Mouse (Mus musculus) forebrain, embryonic 15.5 days (tissue): ENCODE results near the gene Arid3a. TPM values are rescaled to one million over a fixed set of nuclear protein-coding genes. Genes with fewer than 3 reads are reported as not detected.

Source experiments
- ATAC-seq: fragments of 200-750 bp; cut with Nextera tagmentation; replicated peaks from 2 replicates; pipeline ENCODE4 v1.8.0; 2017; ENCODE audit warnings: mild to moderate bottlenecking, moderate TSS enrichment, moderate library complexity
- H3K27ac ChIP-seq: fragments of 300-500 bp; sonication (generic); replicated peaks from 2 replicates; pipeline ENCODE4 v1.5.1; 2015; ENCODE audit warnings: mild to moderate bottlenecking, inconsistent platforms
- H3K27me3 ChIP-seq: fragments of 300-500 bp; sonication (generic); 2 replicates; pipeline ENCODE4 v1.6.1; 2015; ENCODE audit warnings: inconsistent platforms
- H3K36me3 ChIP-seq: fragments of 300-500 bp; sonication (generic); 2 replicates; pipeline ENCODE4 v1.6.1; 2015; ENCODE audit warnings: mild to moderate bottlenecking, inconsistent platforms
- H3K4me1 ChIP-seq: fragments of 300-500 bp; sonication (generic); 2 replicates; pipeline ENCODE4 v1.6.1; 2015; ENCODE audit warnings: inconsistent platforms
- H3K4me2 ChIP-seq: fragments of 300-500 bp; sonication (generic); replicated peaks from 2 replicates; pipeline ENCODE4 v1.6.1; 2015; ENCODE audit warnings: mild to moderate bottlenecking, inconsistent platforms
- H3K4me3 ChIP-seq: fragments of 300-500 bp; sonication (generic); 2 replicates; pipeline ENCODE4 v1.5.1; 2015; ENCODE audit warnings: mild to moderate bottlenecking, inconsistent platforms
- H3K9ac ChIP-seq: fragments of 300-500 bp; sonication (generic); replicated peaks from 2 replicates; pipeline ENCODE4 v1.6.1; 2015; ENCODE audit warnings: mild to moderate bottlenecking, inconsistent platforms
- H3K9me3 ChIP-seq: fragments of 300-500 bp; sonication (generic); 2 replicates; pipeline ENCODE4 v1.6.1; 2016; ENCODE audit warnings: inconsistent platforms
- WGBS: fragments of 180-500 bp; shearing (Covaris S2); methylation state at CpG from one replicate; pipeline ENCODE4 v1.1.7; 2015; ENCODE audit warnings: mixed read lengths; 5-methylcytosine and 5-hydroxymethylcytosine counted together
- polyA plus RNA-seq: library from polyadenylated mRNA; unstranded; fragments of >200 nt; fragmentation: Nextera tagmentation; extraction: Ambion mirVana; gene quantifications from 2 replicates; pipeline ENCODE4 v1.2.1, GENCODE M21; 2015

The Arid3a gene
- polyA plus RNA-seq, 1 experiment from 2014 or later: 2.7 TPM

DNA sequence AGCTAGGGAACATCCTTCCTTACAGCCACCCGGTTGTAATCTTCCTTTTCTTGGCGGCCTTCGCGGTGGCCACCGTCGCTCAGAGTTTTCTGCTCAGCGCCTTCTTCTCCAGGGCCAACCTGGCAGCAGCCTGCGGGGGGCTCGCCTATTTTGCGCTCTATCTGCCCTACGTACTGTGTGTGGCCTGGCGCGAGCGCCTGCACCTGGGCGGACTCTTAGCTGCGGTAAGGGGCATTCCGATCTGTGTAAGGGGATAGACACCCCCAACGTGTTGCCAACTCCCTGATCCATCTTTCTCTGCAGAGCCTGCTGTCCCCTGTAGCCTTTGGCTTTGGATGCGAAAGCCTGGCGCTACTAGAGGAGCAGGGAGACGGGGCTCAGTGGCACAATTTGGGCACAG, 76.0 kb downstream of the Arid3a start:
- H3K36me3 ChIP-seq: no peaks in the 10 kb centered on the region
- no peak overlapping the region for H3K9ac ChIP-seq
- H3K9me3 ChIP-seq: no peaks in the 10 kb centered on the region
- ATAC-seq: no peak
- no peak overlapping the region for H3K4me2 ChIP-seq
- no peak overlapping the region for H3K4me3 ChIP-seq
- WGBS: 21% methylated on average over 21 of the region's 21 CpGs
- H3K27ac ChIP-seq: no peak overlapping the region
- peaks cover 17% of the 10 kb centered on the region; the same call in 1 of the 2 replicates for H3K27me3 ChIP-seq
- peaks cover 6% of the 10 kb centered on the region for H3K4me1 ChIP-seq

DNA sequence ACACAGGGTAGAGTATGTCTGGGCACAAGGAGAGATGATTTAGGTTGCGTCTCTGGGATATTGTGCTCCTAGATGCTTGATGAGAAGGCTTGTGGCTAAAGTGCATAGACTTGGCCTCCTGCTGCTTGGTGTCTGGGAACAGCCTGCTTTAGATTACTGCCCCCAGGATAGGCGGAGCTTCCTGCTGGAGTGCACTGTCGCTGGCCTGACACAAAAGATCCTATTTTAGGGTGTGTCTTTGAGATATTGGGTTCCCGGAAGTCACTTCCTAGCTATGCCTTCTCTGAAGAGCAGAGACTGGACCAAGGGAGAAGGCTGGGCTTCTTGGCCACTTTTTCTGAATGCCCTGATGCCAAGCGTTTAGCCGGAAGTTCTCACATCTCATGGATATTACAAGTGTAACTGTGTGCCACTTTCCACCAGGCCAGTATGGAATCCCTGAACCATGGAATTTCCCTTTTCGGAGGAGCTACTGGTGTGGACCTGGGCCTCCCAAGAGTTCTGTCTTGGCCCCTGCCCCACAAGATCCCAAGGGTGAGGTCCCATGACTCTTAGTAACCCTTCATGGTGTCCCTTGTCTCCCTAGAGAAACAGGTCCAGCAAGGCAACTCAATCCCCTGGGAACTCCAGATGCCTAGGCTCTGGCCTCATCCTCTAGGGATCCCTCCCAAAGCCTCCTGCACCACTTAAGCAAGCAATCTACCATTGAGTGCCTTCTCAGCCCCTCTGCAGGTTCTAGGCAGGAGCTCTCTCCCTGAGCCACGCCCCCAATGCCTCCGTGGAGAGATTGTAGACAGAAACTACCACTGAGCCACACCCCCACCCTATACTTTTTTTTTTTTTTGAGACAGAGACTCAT, 76.8 kb downstream of the Arid3a start:
- H3K9me3 ChIP-seq: no peaks in the 10 kb centered on the region
- no peaks in the 10 kb centered on the region for H3K36me3 ChIP-seq
- no peak for ATAC-seq
- H3K4me3 ChIP-seq: no peak overlapping the region
- H3K27me3 ChIP-seq: peaks cover 17% of the 10 kb centered on the region; the same call in 1 of the 2 replicates
- H3K9ac ChIP-seq: no peak overlapping the region
- no peak overlapping the region for H3K4me2 ChIP-seq
- 67% methylated on average over 9 of the region's 9 CpGs for WGBS
- H3K4me1 ChIP-seq: no peaks in the 10 kb centered on the region
- no peak overlapping the region for H3K27ac ChIP-seq

DNA sequence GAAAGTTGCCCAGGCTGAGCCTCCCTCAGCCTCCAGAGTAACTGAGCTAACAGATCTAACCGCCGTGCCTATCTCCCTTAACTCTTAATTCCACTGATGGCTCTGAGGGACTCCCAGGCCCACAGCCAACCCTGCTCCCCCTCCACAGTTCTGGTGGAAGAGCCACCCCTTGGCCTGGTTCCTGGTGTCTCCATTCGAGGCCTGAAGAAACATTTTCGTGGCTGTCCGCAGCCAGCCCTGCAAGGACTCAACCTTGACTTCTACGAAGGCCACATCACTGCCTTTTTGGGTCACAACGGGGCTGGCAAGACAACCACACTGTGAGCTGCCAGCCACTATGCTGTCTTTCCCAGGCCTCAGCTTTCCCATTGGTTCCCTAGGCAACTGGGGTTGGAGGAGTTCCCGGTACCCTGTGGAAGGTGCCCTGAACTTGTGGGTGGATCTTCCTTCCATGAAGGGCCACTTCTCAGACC, 77.4 kb downstream of the Arid3a start:
- Histone ChIP-seq H3K36me3 (no peaks in the 10 kb centered on the region), H3K4me2 (no peak overlapping the region), H3K27me3 (peaks cover 17% of the 10 kb centered on the region; the same call in 1 of the 2 replicates), H3K4me1 (no peaks in the 10 kb centered on the region), H3K27ac (no peak overlapping the region), H3K9me3 (no peaks in the 10 kb centered on the region), H3K4me3 (no peak overlapping the region), H3K9ac (no peak overlapping the region)
- WGBS: 90% methylated on average over 8 of the region's 8 CpGs
- no peak for ATAC-seq

Other genes with a start within 250 kb of the Arid3a start
- gene Cdc34, start 244.8 kb upstream of the Arid3a start, polyA plus RNA-seq: 75.7 and 81.2 TPM in 2 replicates
- 2.0 and 2.3 TPM in 2 replicates for gene Gzmm, start 238.0 kb upstream of the Arid3a start, polyA plus RNA-seq
- 689 and 728 TPM in 2 replicates for gene Bsg, start 222.6 kb upstream of the Arid3a start, polyA plus RNA-seq
- 0.64 and 0.69 TPM in 2 replicates for gene Hcn2, start 210.4 kb upstream of the Arid3a start, polyA plus RNA-seq
- gene Polrmt, start 180.5 kb upstream of the Arid3a start, polyA plus RNA-seq: 43.7 and 44.0 TPM in 2 replicates
- gene Fgf22, start 172.0 kb upstream of the Arid3a start, polyA plus RNA-seq: 0.69 and 0.72 TPM in 2 replicates
- 94.9 and 108 TPM in 2 replicates for gene Rnf126, start 160.1 kb upstream of the Arid3a start, polyA plus RNA-seq
- gene Fstl3, start 149.8 kb upstream of the Arid3a start, polyA plus RNA-seq: 0.83 and 0.84 TPM in 2 replicates
- gene Prss57, start 136.1 kb upstream of the Arid3a start, polyA plus RNA-seq: 0.25 and 0.43 TPM in 2 replicates
- gene Palm, start 133.5 kb upstream of the Arid3a start, polyA plus RNA-seq: 317 and 325 TPM in 2 replicates
- gene Misp, start 106.1 kb upstream of the Arid3a start, polyA plus RNA-seq: 0.66 and 0.68 TPM in 2 replicates
- 108 and 120 TPM in 2 replicates for gene Ptbp1, start 72.6 kb upstream of the Arid3a start, polyA plus RNA-seq
- 13.5 and 15.0 TPM in 2 replicates for gene Prtn3, start 52.6 kb upstream of the Arid3a start, polyA plus RNA-seq
- gene Plppr3, start 52.4 kb upstream of the Arid3a start, polyA plus RNA-seq: 405 and 410 TPM in 2 replicates
- gene Elane, start 40.8 kb upstream of the Arid3a start, polyA plus RNA-seq: 0.19 TPM in 1 of 2 replicates, not detected in the other
- gene Cfd, start 36.2 kb upstream of the Arid3a start, polyA plus RNA-seq: not detected in 2 replicates
- 53.2 and 56.6 TPM in 2 replicates for gene Med16, start 18.1 kb upstream of the Arid3a start, polyA plus RNA-seq
- gene Gm26602, start 16.2 kb upstream of the Arid3a start, polyA plus RNA-seq: 10.4 and 21.1 TPM in 2 replicates
- gene Kiss1r, start 10.1 kb upstream of the Arid3a start, polyA plus RNA-seq: 2.2 and 2.7 TPM in 2 replicates
- gene R3hdm4, start 5.8 kb upstream of the Arid3a start, polyA plus RNA-seq: 272 and 277 TPM in 2 replicates
- gene Wdr18, start 33.1 kb downstream of the Arid3a start, polyA plus RNA-seq: 89.2 and 94.3 TPM in 2 replicates
- gene Grin3b, start 43.7 kb downstream of the Arid3a start, polyA plus RNA-seq: 0.50 and 0.63 TPM in 2 replicates
- 21.7 and 23.1 TPM in 2 replicates for gene Tmem259, start 57.3 kb downstream of the Arid3a start, polyA plus RNA-seq
- 26.7 and 29.1 TPM in 2 replicates for gene Cnn2, start 61.5 kb downstream of the Arid3a start, polyA plus RNA-seq
- 3.7 and 4.1 TPM in 2 replicates for gene Abca7, start 69.5 kb downstream of the Arid3a start, polyA plus RNA-seq
- 1.3 TPM in 2 replicates for gene Arhgap45, start 89.6 kb downstream of the Arid3a start, polyA plus RNA-seq
- gene Polr2e, start 112.8 kb downstream of the Arid3a start, polyA plus RNA-seq: 179 and 186 TPM in 2 replicates
- 472 and 476 TPM in 2 replicates for gene Gpx4, start 120.1 kb downstream of the Arid3a start, polyA plus RNA-seq
- 13.4 TPM in 2 replicates for gene Sbno2, start 178.5 kb downstream of the Arid3a start, polyA plus RNA-seq
- gene Stk11, start 188.8 kb downstream of the Arid3a start, polyA plus RNA-seq: 20.3 and 21.5 TPM in 2 replicates
- gene Atp5d, start 211.6 kb downstream of the Arid3a start, polyA plus RNA-seq: 437 and 444 TPM in 2 replicates
- gene Cbarp, start 213.8 kb downstream of the Arid3a start, polyA plus RNA-seq: 29.7 and 39.5 TPM in 2 replicates
- gene Midn, start 221.2 kb downstream of the Arid3a start, polyA plus RNA-seq: 33.0 and 34.9 TPM in 2 replicates
- gene Cirbp, start 238.9 kb downstream of the Arid3a start, polyA plus RNA-seq: 350 and 358 TPM in 2 replicates
- gene 1600002K03Rik, start 245.9 kb downstream of the Arid3a start, polyA plus RNA-seq: 9.7 and 12.7 TPM in 2 replicates